Mouse (Mus musculus) forebrain, embryonic 15.5 days (tissue): ENCODE measurements at regions not wholly inside any gene's neighbourhood (a gene's known extent, or its start where the extent isn't known, plus 50 kb on each side); places are given as distances from the start of the nearest gene placed in this dataset.

Experiments used
- ATAC-seq: fragments of 200-750 bp; cut with Nextera tagmentation; replicated peaks from 2 replicates; pipeline ENCODE4 v1.8.0; 2017; ENCODE audit warnings: mild to moderate bottlenecking, moderate TSS enrichment, moderate library complexity
- H3K27ac ChIP-seq: fragments of 300-500 bp; sonication (generic); replicated peaks from 2 replicates; pipeline ENCODE4 v1.5.1; 2015; ENCODE audit warnings: mild to moderate bottlenecking, inconsistent platforms
- H3K27me3 ChIP-seq: fragments of 300-500 bp; sonication (generic); 2 replicates; pipeline ENCODE4 v1.6.1; 2015; ENCODE audit warnings: inconsistent platforms
- H3K36me3 ChIP-seq: fragments of 300-500 bp; sonication (generic); 2 replicates; pipeline ENCODE4 v1.6.1; 2015; ENCODE audit warnings: mild to moderate bottlenecking, inconsistent platforms
- H3K4me1 ChIP-seq: fragments of 300-500 bp; sonication (generic); 2 replicates; pipeline ENCODE4 v1.6.1; 2015; ENCODE audit warnings: inconsistent platforms
- H3K4me2 ChIP-seq: fragments of 300-500 bp; sonication (generic); replicated peaks from 2 replicates; pipeline ENCODE4 v1.6.1; 2015; ENCODE audit warnings: mild to moderate bottlenecking, inconsistent platforms
- H3K4me3 ChIP-seq: fragments of 300-500 bp; sonication (generic); 2 replicates; pipeline ENCODE4 v1.5.1; 2015; ENCODE audit warnings: mild to moderate bottlenecking, inconsistent platforms
- H3K9ac ChIP-seq: fragments of 300-500 bp; sonication (generic); replicated peaks from 2 replicates; pipeline ENCODE4 v1.6.1; 2015; ENCODE audit warnings: mild to moderate bottlenecking, inconsistent platforms
- H3K9me3 ChIP-seq: fragments of 300-500 bp; sonication (generic); 2 replicates; pipeline ENCODE4 v1.6.1; 2016; ENCODE audit warnings: inconsistent platforms
- WGBS: fragments of 180-500 bp; shearing (Covaris S2); methylation state at CpG from one replicate; pipeline ENCODE4 v1.1.7; 2015; ENCODE audit warnings: mixed read lengths; 5-methylcytosine and 5-hydroxymethylcytosine counted together

DNA sequence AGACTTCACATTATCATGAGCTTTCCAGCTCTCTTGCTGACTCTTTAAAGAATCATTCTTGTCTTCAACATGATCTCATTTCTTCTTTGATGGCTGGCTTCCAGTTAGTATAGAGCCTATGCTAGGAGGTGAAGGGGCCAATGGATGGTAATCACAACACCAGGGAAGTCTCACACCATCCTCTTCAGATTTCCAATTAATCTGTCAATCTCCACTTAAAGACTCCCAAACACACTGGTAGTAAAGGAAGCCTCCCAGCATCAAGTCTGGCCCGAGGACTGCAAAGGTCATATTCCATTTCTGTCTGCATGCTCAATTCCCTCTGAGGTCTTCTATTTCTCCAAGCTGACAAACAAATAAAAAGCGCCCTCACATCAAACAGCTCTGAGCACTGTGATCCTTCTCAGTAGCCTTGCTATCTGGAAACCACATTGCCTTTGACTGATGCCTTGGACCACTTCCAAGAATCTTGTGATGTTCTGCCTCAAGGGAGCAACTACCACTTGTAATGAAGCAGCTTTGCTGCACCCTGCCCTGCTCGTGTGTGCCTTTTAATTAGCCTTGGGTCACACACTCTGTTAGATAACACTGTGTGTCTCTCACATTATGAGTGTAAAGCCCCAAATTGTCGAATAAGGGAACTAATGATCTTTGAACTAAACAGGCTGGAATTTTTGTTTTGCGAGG lies 629.0 kb upstream of the Cdh10 start:
- Histone ChIP-seq H3K27me3 (no peaks in the 10 kb centered on the region), H3K27ac (peak overlapping the region; percentile 71), H3K36me3 (no peaks in the 10 kb centered on the region), H3K9ac (no peak overlapping the region), H3K4me3 (no peak overlapping the region), H3K9me3 (no peaks in the 10 kb centered on the region), H3K4me1 (peaks cover 8% of the 10 kb centered on the region; the same call in 1 of the 2 replicates), H3K4me2 (no peak overlapping the region)
- WGBS, result 20% methylated on average over 5 of the region's 5 CpGs
- peak; percentile 99 for ATAC-seq

DNA sequence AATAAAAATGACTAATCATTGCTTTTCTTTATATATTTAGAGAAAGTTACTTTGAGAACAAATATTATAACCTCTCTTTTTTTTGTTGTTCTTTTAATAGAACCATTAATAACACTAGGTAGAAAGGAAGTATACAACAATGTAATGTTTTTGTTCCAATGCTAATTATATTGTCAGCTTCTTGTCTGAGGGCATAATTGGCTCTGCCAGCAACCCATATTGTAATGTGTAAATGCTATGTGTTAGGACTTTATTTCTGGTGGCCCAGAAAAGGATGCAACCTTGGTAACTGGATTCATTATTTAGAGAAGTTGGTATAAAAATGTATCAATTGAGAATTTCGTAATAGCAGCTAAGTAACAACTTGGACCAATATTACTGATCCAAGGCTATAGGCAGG lies 628.3 kb upstream of the Cdh10 start:
- Histone ChIP-seq H3K27ac (0 out of 2 replicates have a peak overlapping the region, but pooled peaks have one; percentile 40), H3K9ac (no peak overlapping the region), H3K4me2 (no peak overlapping the region), H3K9me3 (no peaks in the 10 kb centered on the region), H3K4me3 (no peak overlapping the region), H3K36me3 (no peaks in the 10 kb centered on the region), H3K27me3 (no peaks in the 10 kb centered on the region), H3K4me1 (peaks cover 8% of the 10 kb centered on the region; the same call in 1 of the 2 replicates)
- ATAC-seq, result peak; percentile 68; the same call in 1 of the 2 replicates
- 60% methylated on average over 1 of the region's 1 CpGs for WGBS

DNA sequence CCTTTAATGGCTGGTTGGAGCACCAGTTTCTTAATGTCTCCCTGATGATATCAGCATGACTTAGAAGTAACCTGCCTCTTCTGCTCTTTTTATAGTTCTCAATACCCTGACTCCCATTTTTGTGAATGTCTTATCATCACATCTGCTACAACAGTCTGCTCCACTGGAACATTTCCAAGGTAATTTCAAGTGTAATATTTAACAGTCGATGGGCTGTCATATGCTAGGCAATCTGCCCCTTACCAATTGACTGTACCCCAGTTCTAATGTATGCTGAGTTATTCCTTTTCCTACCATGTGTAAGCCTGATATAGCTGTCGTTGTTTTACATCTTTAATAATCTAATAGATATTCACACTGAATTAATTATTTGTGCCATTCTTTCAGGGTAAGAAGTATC lies 607.6 kb upstream of the Cdh10 start:
- H3K9ac ChIP-seq, result no peak overlapping the region
- H3K27me3 ChIP-seq, result no peaks in the 10 kb centered on the region
- no peak overlapping the region for H3K4me2 ChIP-seq
- H3K36me3 ChIP-seq, result no peaks in the 10 kb centered on the region
- no peaks in the 10 kb centered on the region for H3K9me3 ChIP-seq
- peak; percentile 97 for ATAC-seq
- no peaks in the 10 kb centered on the region for H3K4me1 ChIP-seq
- WGBS, result 61% methylated on average over 2 of the region's 2 CpGs
- no peak overlapping the region for H3K4me3 ChIP-seq
- 0 out of 2 replicates have a peak overlapping the region, but pooled peaks have one; percentile 19 for H3K27ac ChIP-seq

DNA sequence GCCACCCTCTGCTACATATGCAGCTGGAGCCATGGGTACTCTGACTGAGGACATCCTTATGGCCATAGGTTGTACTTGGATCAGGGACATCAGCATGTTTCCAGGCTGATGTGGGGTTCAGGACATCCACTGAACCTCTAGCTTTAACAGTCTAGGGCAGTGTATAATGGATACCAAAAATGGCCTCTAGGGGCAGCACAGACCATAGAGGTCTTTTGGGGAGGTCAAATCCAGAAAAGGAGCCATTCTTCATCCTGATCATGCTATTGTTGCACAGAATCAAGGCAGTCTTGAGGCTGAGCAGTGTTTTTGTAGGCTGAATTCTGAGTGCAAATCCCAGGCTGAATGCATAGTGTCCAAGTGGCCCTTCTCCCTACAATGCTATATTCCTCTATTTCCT lies 598.8 kb upstream of the Cdh10 start:
- H3K27me3 ChIP-seq, result no peaks in the 10 kb centered on the region
- no peaks in the 10 kb centered on the region for H3K4me1 ChIP-seq
- H3K4me3 ChIP-seq, result no peak overlapping the region
- no peak overlapping the region for H3K27ac ChIP-seq
- ATAC-seq, result 0 out of 2 replicates have a peak, but pooled peaks have one; percentile 23
- no peak overlapping the region for H3K9ac ChIP-seq
- no peaks in the 10 kb centered on the region for H3K36me3 ChIP-seq
- H3K9me3 ChIP-seq, result no peaks in the 10 kb centered on the region
- no peak overlapping the region for H3K4me2 ChIP-seq
